Mouse (Mus musculus) bone marrow, adult 2 months (tissue): ENCODE measurements at regions not wholly inside any gene's neighbourhood (a gene's known extent, or its start where the extent isn't known, plus 50 kb on each side); places are given as distances from the start of the nearest gene placed in this dataset.

Experiments used
- CTCF ChIP-seq: fragments of 200-500 bp; IDR thresholded peaks from 2 replicates; pipeline ENCODE4 v1.5.1; 2011; ENCODE audit warnings: low read length, control low read depth; ENCODE audit not compliant: control insufficient read depth, insufficient read depth
- POLR2A ChIP-seq: fragments of 200-500 bp; IDR thresholded peaks from 2 replicates; pipeline ENCODE4 v1.6.1; 2011; ENCODE audit warnings: low read depth, mild to moderate bottlenecking, control low read depth, low read length, borderline replicate concordance; ENCODE audit not compliant: control insufficient read depth

- no peak for TF ChIP-seq POLR2A
- no peak for TF ChIP-seq CTCF
These were observed 183.8 kb downstream of the Basp1 start for GRCm38 (mm10) chr15:25229807-25230206.
